Mouse (Mus musculus) urinary bladder, postnatal 10 days (tissue): ENCODE data around the gene Cttn.

Experiments used
- DNase-seq: peaks from one replicate; pipeline ENCODE4 v3.0.0; 2022; ENCODE audit warnings: low spot score

The Cttn gene

DNA sequence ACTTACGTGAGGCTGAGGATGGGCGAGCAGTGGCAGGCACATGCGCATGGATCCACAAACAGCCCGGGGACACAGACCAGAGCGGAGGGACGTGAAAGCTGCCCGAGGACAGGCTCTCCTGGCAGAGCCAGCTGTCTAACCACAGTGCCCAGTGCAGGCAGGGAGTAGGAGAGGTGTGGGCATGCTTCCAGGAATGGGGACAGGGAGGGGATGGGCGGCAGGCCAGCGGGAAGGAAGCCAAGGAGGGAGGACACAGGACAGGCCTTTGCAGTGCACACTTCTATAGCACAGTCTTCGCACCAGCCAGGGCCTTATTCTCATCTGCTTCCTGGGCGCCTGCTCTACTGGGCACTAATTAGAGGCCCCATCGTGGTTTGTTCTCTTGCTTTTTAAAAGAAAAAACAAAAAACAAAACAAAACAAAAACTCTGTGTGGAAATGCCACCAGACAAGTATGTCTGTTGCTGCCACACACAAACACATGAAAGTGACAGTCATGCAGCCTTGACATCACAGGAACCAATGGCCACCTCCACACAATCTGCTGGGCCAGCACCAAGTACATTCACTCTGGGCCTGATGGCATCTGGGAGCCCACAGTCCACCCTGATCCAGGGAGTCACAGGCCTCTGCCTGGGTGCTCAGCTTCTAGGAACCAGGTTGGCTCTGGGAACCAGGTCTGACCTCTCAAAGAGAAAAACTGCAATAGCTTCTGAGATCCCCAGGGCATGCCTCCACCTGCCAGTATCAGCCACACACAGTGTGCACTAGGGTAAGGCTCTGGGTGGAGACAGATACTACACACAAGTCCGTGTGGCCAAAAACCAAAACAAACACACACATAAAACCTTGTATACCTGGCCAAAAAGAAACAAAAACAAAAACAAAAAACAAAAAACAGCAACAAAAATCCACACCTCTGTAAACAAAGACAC is 20.9 kb downstream of the Cttn start:
- no peak for DNase-seq

DNA sequence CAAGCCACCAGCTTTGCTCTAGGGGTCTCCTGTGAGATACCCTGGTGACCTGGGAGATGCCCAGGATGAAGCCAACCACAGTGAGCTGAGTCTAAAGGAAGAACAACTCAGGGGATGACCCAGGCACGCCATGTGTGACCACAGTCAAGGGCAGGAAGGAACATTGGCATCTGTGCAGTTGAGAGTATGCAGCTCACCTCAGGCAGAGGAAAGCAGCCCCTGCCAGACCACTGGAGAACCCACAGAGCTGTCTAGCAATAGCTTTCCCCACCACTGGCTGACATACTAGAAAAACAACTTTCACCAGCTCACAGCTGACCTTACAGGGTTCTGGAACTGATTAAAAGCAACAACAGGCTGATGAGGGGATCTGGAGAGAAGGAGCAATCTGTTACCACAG is 22.6 kb downstream of the Cttn start:
- no peak for DNase-seq

DNA sequence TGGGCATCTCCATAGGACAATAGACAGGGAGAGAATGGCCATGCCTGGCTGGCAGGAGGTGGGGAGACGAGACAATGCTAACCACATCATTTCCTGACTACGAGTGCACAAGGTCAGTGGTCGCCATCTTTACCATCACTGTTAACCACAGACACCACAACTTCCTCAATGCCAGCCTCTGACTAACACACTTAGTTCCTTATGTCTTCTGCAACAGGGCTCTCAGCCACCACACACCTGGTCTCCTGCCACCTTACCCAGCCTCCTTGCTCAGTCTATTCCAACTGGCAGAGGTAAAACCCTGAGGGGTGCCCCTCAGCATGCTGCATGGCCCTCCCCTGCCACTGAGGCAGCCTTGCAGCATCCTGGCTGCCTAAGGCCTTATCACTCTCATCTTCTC is 23.7 kb downstream of the Cttn start:
- no peak for DNase-seq

DNA sequence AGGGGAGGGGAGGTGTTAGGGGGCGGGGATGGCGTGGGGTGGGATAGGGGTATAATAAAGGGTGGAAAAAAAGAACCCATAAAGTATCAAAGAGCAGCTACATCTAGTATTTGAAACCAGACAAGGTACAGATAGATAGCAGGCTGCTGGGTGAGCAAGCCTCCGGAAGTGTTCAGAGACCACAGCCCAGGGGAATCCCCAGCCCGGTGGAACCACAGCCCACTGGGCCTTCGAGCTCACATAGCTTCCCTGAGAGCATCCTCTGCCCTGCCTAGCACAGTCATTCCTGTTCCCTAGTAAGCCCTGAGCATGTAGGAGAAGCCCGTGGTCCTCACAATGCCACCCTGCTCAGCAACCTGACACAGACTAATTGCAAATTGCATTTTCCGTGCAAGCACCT is 26.0 kb downstream of the Cttn start:
- DNase-seq = no peak

DNA sequence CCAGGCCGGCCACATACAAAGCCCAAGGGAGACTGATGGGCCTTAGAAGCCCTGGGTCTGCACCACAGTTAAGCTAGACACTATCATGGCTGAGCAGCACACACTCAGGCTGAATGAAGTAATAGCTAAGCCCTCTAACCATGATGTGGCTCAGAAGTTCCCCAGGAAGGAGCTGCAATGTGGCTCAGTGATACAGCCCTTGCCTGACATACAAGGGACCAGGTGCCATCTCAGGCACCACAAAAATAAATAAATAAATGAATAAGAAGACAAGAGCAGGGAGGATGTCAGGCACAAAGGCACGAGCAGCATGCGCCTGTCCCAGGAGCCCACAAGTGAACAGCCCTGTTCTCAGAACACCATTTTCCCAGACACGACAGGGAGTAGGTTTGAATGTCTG is 28.8 kb downstream of the Cttn start:
- no peak for DNase-seq

DNA sequence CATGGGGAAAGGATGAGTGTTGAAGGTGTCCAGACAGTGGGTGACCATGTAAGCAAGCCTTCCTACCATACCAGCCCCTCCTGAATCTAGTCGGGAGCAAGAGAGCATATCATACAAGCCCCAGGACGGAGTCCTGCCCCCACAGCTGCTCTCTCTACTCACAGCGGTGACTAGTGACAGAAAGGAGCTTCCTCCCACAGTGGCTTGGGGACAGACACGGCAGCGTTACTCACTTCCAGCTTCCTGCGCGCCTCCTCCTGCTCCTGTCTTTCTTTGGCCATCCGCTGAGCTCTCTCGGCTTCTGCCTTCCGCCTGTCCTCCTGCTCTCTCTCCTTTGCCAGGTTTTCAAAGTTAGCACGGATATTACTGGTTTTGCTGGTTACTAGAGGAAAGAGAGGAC is 29.3 kb downstream of the Cttn start:
- no peak for DNase-seq

DNA sequence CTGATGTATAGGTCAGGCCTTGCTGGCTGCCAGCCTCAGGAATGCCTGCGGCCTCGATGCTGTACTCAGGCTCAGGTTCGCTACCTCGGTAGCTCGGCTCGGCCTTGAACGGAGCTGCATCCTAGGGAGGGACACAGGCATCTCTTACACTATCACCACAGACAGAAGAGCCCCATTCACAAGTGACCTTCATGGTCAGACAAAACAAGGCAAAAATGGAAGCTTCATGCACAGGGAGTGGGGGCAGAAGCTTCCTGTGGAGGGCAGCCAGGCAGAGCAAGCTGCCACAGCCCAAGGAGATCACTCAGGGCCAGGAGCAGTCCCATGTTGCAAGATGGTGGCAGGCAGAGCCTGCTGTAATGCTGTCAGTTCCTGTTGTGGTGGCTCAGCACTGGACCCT is 32.0 kb downstream of the Cttn start:
- no peak for DNase-seq

DNA sequence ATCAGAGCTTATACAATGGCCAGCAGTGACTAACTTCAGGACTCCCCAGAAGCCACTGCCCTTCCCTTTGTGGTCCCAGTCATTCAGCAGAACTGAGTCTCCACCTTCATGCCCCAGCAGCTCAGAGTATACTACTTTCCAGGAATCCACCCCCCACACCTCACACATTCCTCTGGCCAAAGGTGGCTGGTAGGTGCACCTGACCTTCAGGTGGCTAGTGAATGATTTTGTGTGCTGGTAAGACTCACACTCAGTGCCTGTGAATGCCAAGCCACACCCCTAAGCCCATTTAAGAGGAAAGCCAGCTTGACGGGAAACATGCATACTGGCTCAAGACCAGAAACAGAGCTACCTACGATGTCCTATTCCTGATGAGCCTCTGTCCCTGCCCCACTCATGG is 37.9 kb downstream of the Cttn start:
- DNase-seq = no peak

DNA sequence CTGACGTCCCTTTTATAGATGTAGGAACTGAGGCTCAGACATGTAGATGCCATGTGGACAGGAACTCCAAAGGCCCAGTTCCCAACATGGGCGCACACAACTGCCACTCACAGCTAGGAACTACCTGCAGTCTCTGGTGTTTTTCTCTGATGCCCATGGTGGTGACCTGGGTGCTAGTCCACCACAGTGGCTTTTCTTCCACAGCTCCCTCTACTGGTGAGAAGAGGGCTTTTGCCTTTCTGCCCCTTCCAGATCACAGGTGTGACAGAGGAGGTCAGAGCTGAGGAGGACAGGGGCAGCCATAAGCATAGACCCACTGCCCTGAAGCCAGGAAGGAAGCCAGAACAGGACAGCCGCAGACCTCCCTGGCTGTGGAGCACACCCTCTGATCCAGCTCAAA is 43.3 kb downstream of the Cttn start:
- no peak for DNase-seq

DNA sequence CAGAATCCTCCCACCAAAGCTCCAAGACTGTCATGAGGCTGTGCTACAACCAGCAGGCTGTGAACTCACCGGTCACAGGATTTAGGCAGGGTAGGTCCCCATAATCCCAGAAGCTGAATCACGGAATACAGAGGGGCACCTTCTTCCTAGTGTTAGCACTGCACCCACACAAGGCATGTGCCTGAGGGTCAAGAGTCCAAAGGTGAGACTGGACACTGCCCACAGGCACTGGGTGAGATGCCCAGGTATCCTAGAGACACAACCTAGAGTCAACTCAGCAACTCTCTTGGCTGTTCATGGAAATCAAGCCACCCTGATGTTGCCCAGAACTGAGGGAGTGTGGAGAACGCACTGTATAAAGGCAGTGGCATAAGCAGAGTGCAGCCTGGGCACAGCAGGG is 44.2 kb downstream of the Cttn start:
- DNase-seq = no peak

DNA sequence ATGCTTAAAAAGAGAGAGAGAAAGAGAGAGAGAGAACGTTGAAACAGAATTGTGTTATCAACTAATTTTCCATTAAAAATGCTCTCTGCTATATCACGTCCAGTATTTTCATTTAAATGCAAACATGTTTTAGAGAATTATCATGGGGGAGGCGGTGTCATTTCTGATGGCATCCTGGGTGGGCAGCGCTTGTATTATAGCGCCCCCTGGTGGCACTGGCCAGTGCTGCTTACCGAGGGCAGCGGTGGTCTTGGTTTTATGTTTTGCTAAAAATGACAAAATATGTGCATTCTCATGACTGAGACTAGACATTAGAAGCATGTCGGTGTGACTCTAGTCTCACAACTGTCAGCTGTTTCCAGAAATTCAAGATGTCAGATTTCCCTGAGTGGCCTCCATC is 44.9 kb downstream of the Cttn start:
- DNase-seq = no peak

DNA sequence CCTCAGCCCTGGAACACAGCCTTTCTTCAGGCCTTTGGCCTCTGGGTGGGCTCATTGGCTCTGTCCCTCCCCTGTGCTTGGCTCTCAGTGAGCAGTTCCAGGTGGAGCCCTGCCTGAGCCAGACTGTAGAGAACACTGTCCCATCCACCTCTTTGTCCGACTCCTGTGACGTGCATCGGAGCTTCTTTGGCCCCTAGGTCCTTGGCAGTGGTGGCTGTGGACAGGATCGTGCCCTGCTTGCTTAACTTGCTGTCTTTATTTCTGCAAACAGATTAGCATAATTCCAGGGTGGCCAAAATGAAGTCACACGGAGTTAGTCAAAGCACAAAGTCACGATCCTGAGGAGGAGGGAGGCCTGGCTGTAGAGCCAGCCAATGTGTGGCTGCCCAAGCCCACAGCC is 49.3 kb downstream of the Cttn start:
- DNase-seq = no peak

DNA sequence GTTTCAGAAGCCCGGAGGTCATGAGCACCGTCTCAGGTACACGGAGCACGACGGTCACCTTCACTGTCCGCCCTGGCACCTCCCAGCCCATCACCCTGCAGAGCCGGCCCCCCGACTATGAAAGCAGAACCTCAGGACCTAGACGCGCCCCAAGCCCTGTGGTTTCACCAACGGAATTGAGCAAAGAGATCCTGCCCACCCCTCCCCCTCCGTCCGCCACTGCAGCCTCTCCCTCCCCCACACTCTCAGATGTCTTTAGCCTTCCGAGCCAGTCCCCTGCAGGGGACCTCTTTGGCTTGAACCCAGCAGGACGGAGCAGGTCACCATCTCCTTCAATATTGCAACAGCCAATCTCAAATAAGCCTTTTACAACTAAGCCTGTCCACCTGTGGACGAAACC is 50.3 kb downstream of the Cttn start:
- DNase-seq = no peak

DNA sequence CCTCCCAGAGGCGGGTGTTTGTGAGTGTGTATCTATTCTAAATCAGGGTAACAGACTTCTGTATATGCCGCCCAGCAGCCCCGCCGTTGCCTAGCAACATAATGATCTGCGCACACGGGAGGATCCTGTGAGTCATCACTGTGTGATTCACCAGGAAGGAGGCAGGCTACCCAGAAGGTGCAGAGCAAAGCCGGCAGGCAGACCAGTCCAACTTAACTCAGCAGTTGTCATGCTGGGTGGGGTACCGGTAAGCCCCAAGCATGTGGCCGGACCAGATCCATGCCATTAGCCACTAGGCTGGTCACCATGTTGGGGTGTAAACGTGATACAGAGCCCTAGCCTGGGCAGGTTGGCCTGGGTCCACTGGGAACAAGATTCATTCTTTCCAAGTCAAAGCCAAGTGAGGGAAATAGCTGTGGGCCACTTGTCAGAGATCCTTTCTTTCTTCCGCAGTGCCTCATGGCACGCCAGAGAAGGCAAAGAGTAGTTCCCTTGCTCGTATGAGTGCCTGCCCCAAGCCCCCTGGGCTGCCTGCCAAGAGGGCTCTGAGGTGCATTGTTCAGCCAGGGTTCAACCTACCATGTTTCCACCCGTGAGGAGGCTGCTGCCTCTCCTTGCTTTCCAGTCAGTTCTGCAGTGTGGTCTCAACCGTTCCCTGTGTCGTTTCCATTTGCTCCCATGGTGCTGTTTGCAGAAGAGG is 53.0 kb downstream of the Cttn start:
- DNase-seq = no peak

DNA sequence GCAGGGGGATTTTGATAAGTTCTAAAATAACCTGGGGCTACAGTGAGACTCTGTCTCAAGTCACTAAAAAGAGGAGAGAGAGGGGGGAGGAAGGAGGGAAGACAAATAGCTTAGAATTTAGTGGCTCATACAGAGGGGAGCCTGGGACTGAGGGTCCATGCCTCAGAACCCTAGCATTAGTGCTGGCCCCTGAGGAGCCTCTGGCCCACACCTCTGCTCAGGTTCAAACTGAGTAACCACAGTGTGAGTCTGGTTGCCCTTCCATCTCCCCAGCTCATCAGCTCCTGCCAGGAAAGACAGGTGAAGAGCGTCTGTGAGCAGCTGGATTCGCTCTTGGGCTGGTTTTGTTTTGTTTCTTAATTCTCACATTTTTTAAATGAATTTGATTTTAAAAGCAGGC is 53.6 kb downstream of the Cttn start:
- DNase-seq = no peak

DNA sequence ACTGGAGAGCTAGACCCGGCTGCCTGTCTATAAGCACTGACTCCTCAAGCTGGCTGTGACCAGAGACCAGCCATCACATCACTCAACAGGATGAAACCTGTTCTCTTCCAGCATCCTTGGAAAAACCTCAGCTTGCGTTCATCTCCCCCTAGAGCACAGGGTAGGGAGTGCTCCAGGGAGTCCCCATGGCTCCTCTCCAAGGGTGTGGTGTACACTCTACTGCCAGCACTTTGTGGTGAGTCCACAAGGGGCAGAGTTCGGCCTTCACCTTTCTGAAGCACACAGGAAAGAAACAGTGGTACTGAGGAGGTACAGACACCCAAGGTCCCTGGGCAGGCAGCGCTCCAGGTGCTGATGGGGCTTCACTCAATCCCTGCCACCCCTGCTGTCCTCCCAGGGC is 55.0 kb downstream of the Cttn start:
- no peak for DNase-seq

DNA sequence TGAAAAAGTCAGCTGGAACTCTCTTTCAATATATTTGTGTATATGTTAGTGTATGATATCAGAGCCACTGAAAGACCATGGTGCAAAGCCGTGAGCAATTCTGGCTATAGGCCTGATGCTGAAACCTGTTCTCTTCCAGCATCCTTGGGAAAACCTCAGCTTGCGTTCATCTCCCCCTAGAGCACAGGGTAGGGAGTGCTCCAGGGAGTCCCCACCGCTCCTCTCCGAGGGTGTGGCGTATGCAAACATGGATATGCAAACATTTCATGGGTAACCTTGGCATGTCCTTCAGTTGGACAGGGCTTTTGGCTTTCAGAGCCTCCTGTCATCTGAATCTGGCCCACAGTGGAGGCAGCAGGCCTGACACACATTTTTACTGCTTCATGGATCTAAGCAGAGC is 56.2 kb downstream of the Cttn start:
- no peak for DNase-seq

DNA sequence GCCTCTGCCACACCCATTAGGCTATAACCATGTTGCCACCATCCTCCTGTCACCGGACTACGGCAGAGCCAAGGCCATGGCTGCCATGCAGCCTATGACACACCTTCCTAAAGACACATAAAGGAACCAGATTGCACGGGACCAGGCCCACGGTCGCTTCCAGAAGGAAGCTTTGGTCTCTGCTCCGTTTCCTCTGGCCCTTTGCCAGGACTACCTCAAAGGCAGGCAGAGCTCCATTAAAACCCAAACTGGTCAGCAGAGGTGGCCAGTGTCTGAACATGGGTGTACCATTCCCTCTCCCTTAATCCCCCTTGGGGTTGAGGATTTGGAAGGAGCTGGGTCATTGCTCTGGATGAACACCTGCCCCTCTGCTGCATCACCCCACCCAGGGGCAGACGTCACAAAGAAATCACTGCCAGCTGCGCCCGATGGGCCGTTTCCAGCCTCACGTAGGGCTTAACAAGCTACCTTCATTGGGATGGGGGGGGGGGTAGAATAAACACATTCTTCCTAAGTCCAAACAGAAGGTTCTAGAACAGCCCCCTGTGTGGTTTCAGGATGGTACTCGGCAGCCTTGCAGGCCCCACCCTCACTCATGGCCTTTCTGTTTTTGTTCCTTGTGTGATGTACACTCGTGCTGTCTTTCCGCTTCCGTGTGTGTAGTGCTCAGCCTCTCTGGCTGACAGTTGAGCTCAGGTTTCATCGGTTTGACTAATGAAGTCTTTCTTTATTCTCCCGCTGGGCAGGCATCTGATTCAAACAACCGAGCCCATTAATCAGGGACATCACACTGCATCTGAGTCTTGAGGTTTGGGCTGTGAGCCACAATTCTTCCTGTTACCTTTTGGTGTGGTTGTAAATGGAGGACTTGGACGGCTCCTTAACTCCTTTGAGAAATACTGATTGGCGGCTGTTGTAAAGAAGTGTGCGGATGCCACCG is 58.6 kb downstream of the Cttn start:
- DNase-seq = no peak

DNA sequence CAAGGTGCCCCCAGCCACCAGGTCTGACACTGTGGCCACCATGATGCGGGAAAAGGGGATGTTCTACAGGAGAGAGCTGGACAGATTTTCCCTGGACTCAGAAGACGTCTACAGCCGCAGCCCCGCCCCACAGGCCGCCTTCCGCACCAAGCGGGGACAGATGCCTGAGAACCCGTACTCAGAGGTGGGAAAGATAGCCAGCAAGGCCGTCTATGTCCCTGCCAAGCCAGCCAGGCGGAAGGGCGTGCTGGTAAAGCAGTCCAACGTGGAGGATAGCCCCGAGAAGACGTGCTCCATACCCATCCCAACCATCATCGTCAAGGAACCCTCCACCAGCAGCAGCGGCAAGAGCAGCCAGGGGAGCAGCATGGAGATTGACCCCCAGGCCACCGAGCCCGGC is 61.1 kb downstream of the Cttn start:
- DNase-seq = no peak

DNA sequence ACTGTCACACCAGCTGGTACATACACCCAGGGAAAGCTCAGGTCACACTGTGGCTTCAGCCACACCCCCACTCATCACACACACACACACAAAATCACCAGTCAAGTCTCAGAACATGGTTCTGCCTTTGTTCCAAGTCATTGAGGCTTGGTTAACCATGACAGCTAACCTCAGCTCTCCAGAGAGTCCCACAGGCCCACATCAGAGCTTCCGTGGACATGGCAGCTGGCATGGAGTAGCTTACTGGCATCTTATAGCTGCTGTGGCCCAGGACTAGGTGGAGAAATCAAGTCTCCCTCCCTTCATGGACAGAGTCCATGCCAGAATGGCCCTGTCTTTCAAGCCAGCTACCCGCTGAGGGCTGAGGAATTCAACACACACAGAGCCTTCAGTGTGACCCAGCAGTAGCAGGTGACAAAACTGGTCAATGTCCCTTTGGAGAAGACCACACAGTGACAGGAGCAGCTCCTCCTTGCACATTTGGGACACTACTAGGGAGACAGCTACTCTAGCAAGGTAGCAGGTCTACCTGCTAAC is 62.3 kb downstream of the Cttn start:
- DNase-seq = no peak

DNA sequence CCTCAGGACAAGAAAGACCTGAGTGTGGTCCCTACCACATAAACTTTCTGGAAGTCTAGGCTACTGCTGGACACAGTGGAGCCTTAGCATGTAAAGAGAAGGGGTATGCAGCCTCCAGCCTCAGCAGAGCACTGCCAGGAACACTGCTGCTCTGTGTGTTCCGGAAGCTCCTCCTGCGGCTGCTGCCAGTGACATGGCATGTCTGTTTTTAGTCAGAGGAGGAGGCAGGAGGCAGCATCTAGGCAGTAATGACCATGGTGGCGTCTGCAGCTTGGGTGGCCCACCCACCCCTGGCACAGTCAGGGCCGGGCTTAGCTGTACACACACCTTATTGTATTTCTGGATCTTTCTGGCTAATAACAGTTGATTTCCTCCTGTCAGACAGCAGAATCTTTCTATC is 63.1 kb downstream of the Cttn start:
- DNase-seq = no peak

DNA sequence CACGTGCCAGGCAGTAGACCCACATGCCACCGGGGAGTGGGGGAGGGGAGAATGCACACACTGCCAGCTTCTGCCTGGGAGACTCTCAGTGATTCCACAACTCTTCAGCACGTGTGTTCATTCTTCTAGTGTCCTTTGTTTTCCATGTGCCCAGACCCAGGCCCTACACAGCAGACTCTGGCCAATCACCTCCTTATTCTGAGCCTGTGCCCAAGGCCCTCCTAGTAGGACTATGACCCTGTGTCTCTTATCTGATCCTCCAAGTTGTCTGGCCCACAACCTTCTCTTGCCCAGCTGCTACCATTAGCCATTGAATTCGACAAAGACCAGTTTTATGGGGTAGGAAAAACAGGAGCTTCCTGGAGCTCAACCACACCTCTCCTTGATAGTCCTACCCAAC is 68.3 kb downstream of the Cttn start:
- DNase-seq = no peak
